Mouse (Mus musculus) left cerebral cortex, adult 8-10 months (tissue): ENCODE data around the gene Slc22a12. TPM values are rescaled to one million over a fixed set of nuclear protein-coding genes. Genes with fewer than 3 reads are reported as not detected.

ENCODE experiments used
- DNase-seq, 2 experiments: peaks; one replicate each; pipeline ENCODE4 v3.0.0; 2022; ENCODE audit warnings: low spot score in 2 of 2
- total RNA-seq, 4 experiments: library from RNA; stranded (reverse); gene quantifications; 2 replicates each; pipeline ENCODE4 v1.2.4; 2022

Gene Slc22a12
- total RNA-seq, 4 experiments from 2014 or later: 0.63 to 0.94 (median 0.69) TPM

DNA sequence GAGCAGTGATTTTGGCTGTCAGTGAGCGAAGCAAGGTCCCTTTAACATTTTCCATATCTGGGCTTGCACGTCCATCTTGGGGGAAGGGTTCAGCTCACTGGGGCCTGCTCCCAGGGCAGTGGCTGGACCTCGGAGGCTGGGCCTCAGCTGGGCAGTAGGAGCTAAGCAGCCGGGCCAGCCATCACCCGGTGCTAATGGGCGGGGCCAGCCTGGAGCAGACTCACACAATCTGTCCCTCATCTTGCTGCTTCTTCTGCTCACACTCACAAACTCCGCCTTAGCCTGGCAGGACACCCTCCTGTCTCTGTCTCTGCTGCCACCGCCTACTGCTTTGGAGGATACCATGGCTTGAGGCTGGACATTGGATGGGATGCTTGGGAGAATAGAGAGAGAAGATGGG, 26.7 kb downstream of the Slc22a12 start:
- no peak for DNase-seq

DNA sequence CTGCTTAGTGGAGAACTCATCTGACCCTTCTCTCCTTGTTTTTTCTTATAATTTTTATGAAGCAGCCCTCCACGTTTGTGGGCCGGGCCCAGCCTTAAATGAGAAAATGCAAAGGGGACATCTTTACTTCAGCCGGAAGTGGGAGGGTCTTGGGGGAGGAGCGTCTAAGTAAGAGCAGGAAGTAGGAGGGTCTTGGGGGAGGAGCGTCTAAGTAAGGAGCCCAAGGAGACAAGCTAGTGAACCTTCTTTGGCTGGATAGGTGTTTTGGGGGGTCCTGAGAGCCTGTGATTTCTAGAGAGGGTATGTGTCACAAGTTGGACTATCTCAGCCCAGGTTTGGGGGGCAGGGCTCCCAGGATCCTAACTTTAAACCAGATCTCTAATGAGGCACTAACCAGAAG, 27.4 kb downstream of the Slc22a12 start:
- no peak for DNase-seq

DNA sequence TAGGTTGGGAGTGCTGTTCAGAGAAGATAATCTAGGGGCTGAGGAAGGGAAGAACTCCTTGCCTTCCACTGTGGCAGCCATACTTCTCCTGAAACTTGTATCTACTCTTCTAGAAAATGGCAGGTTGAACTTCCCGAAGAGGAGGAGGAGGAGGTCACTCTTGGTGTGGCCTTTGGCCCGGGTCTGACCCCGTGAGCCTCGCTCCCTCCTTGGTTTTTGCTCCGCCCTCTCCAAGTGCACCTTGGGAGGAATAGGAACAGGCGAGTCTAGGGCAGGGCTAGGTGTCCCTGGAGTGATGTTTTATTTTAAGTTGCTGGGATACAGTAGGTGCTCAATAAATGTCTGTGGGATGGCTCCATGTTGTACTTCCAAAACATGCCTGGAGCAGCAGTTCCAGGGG, 27.9 kb downstream of the Slc22a12 start:
- DNase-seq: no peak

DNA sequence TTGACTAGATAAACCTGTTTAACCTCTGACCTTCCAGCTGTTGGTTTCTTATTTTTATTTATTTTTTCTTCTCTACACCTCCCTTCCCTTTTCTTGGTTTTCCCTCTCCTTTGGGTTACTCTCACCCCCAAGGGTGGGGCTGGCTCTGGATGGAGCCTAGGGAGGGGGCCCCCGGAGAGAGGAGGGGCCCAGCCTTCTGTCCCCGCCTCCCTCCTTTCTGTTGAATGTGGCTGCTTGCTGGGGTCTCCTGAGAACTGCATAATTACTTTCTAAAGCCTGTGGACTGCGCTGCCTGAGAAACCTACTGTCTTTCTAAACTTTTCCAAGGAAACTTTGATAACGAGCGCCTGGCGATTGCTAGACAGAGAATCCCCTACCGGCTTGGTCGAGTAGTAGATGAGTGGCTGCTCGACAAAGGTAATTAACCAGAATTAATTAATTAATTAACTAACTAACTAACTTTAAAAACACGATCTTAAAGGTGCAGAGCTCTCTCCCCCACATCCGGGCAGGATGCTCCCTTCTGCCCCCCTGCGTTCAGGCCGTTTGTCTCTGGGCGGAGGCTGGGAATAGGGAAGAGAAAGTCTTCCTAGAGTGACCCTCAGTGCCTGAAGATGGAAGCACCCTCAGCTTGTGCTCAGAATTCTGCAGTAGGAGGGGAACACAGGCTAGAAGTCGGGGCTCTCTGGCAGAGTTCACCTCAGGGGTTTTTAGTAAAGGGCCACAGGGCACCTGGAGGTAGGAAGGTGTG, 29.3 kb downstream of the Slc22a12 start:
- no peak for DNase-seq

DNA sequence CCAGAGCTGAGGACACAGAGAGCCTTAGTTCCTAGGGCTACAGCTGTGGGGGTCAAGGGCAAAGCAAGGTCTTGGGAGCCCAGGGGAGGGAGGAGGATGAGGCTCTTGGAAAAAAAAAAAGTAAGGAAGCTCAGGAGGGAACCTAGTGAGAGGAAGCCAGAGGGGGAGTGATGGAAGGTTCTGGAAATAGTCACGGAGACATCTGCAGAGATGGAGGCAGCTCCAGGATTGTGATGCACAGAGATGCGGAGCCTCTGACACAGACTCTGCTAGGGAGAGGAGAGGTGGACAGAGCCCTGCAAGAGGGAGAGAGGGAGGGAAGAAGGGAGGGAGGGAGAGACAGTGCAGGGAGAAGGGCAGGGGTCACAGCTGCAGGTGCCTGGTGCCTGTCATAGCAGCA, 32.3 kb downstream of the Slc22a12 start:
- DNase-seq: no peak

DNA sequence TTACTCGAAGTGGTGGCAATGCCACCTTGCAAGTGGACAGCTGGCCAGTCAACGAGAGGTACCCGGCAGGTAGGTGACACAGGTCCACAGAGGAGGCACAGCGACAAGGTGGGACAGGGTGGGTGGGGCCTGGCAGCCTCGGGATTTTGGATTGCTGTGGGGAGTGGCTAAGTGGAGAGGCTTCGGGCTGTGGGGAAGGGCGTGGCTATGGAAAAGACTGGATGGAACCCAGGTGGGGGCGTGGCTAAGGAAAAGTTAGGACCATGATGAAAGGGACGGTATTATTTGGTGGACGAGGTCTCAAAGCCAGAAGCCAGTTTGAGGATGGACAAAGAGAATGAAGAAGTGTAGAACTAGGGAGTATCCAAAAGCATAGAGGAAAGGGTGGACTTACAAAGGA, 33.0 kb downstream of the Slc22a12 start:
- DNase-seq: no peak

DNA sequence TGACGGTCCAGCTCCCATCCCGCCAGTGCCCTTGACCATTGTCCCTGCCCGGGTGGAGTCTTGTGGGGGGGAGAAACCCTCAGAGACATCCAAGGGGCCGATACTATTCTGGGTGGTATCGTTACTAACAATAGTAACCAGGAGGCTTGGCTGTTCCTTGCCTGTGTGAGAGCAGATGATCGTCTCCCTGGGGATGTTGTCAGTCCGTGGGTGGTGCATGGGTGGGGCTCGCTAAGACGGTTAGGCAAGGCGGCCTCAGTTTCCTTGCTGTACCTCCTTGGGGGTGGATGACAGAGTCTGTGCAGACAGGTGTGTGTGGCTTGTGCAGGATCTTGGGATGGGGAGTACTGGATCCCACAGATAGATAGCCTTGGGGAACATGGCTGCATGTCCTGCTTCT, 35.4 kb downstream of the Slc22a12 start:
- DNase-seq: peak in 1 of 2 experiments; percentile 81

DNA sequence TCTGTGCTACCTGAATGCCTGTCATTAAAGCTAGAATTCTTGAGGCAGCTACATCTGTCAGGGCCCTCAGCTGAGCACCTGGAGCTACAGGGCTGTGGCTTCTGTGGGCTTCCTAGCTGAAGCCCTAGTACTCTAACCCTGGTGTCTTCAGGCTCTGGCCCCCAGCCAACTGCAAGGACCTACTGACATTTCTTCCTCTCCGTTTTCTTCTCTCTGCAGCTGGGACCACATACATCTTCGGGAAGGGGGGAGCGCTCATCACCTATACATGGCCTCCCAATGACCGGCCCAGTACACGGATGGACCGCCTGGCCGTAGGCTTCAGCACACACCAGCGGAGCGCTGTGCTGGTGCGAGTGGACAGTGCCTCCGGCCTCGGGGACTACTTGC, 38.2 kb downstream of the Slc22a12 start:
- DNase-seq: no peak

DNA sequence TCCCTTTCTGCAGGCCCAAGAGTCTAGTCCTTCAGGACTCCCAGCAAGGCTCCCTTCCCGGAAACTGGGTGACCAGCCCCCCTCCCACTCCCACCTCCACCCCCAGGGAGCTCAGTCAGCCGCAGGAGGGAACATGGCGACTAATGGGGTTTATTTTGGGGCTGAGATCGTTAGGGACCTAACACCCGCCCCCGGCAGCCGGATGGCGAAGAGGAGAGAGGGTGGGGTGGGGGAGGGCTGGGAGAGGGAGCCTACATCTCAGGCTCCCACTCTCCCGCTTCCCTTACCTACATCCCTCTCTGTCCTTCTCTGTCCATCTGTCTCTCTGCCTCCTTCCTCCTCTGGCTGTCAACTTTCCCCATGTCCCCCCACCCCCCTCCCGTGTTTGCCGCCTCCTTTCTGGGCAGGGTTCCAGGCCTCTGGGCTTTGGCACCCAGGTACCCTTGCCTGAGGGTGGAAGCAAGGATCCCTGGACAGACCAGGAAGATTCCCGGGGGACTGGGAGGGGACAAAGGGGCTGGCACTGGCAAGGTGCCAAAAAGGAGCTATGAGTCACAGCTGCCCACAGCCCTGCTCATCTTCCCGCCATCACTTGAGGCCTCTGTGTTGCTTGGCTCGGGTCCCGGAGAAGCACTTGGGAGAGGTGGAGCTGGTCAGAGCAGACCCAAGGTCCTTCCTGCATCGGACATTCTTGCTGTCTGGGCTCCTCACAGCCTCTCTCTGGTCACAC, 38.7 kb downstream of the Slc22a12 start:
- peak; percentile 57 to 80 for DNase-seq

DNA sequence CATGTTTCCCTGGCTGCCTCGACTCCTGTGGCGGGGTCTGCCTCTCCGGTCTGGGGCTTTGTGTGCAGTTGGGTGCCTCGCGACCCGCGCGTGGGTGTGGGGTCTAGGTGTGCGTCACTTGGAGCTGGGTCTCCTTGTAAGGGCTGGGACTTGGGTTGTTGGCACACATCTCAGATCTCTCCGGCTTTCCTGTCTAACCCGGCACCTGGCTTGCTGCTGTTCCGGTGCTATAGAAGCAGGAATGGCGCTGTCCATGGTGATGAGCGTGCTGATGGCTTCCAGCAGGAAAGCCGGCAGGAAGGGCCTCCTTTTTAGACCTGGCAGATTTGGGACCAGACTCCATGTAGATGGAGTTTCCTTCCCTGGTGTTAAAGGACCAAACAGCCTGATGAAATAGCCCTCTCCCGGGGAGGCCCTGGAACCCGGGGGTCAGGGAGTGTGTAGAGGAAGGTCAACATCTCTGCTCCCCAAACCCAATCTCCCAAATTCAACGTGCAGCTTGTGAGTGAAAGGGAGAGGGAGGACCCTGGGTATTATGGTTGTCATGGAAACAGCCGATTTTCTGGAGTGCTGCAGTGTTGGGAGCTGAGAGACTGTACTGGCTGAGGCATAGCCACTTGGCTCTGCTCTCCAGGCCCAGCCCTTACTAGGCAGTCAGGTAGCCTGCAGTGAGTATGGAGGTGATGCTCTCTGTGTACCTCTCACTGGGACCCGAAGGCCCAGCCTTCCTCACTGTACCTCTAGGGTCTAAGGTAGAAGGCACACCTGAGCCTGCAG, 40.1 kb downstream of the Slc22a12 start:
- peak in 1 of 2 experiments; percentile 78 for DNase-seq

DNA sequence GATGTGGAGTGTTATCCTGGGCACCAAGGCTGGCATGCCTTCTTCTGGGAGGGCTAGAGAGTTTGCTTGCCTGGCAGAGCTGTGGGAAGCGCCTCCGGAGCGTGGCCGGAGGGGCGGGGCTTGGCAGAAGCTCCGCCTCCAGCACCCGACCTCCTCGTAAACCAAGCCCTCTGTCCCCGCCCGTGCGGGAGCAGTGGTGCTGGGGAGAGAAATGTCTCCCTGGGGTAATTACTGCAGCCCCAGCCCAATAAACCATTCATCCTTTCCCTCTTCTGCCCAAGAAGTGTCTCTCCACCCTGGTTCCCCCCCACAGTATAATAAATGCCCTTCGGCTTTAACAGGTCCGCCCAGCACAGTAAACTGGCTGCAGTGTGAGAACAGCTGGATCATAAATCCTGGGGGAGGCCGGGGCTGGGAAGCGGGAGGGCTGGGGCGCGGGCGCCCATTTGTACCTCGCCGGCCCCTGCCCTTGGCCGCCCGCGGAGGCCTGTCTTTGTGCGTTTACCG, 40.7 kb downstream of the Slc22a12 start:
- peak; percentile 71 to 81 for DNase-seq

DNA sequence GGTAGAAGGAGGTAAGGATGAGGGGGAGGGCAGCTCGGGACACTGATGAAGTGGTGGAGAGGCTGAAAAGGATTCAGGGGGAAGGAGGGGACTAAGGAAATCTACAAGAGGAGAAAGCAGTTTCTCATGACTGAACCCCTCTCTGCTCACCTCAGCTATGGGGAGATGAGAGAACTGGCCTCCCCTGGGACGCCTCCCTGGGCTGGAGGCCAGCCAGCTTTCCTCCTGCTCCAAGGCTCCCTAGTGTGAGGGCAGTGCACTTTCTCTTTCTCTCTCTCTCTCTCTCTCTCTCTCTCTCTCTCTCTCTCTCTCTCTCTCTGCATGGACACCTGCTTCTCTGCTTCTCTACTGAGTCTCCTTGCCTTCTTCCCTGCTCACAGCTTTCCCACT, 42.2 kb downstream of the Slc22a12 start:
- DNase-seq: no peak

DNA sequence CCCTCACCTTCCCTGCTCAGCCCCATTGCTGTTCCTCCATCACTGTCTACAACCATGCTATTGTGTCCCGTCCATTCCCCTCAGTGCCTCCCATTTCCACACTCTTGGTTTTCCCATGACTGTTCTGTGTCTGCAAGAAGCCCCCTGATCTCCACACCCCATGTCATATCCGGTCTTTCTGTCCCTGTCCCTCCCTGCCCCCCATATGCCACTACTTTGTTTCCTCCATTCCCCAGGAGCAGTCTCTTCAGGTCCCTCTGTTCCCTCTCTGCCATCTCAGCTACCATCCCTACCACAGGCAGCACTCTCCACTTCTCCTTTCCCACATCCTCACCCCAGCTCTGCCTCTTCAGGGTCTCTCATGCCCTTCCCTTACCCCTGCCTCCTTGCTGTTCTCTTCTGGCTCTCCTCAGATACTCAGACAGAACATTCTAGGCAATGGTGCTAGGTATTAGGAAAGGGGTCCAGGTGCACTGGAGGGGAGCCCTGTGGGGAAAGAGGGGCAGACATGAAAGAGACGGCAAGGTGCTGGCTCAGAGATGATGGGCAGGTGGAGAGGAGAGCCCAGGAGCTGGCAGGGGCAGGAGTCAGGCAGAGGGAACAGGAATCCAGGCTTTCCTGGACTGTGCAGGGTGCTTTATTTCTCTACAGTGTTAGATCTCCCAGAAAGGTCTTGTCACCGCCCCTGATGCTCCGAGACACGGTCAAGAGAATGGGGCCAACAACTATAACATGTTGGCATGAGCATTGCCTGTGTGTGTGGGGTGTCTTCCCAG, 42.8 kb downstream of the Slc22a12 start:
- no peak for DNase-seq

DNA sequence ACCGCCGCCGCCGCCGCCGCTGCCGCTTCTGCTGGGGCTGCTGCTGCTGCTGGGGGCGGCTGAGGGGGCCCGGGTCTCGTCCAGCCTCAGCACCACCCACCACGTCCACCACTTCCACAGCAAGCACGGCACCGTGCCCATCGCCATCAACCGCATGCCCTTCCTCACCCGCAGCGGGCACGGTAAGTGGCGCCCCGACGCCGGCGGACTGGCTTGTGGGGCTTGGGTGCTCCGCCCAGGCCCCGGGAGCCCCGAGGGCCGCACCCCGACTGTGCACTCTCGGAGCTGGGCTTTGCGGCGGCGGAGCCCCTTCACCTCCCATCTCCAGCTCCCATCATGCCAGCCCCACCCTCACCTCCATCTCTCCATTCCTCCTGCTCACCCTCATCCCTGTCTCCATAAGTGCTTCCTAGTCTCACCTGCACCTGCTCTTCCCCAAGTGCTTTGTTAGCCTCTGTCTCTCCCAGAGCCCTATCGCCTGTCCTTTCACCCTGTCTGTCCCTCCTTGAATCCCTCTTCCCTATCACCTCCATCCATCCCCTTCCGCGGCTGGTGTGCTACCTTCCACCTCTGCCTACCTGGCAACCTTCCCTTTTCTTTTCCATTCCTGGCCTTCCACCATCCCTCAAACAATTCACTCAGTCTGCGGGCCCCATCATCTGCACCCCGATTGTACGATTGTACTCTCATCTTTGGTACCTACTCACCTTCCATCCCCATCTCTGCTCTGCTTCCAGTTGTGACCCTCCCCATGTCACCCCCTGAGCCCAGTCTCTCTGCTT, 44.3 kb downstream of the Slc22a12 start:
- DNase-seq: no peak

DNA sequence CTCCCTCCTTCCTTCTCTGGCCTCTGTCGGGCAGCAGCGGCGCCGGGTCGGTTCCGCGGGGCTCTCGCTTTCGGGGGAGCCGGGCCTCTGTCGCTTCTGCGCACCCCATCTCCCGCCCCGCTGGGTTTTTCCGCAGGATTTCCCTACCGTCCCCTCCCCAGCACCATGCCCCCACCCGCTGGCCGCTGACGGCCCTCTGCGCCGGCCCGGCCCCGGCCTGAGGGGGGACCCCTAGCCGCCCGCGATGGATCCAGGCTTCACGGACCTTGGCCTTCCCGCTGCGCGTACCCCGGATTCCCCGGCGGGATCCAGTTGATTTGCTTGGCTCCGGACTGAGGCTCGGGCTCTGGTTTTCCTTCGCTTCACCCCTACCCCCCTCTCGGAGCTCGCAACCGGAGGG, 45.0 kb downstream of the Slc22a12 start:
- no peak for DNase-seq

DNA sequence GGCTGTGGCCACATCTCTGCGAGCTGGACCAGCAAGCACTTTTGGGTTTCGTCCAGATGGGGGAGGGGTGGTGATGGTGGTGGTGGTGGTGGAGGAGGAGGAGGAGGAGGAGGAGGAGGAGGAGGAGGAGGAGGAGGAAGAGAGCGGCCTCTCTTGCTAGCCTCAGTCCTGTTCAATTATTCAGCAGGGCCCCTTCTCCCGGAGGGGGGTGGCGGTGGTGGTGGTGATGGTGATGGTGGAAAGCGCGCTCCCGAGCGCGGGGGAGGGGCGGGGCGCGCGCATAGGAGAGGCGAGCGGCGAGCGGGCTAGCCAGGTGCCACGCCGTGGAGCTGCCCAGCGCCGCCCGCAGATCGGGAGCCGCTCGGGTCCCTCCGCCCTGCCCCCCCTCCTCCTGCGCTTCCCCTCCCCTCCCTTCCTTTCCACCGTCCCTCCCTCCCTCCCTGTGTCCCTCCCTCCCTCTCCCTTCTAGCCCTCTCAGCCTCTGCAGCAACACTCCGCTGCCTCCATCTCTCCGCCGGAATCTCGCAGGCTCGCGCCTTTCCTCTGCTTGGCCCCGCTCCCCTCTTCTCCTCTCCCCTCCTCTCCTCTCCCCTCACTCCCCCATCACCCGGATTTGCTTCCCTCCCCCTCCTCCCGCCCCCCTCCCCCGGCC, 45.6 kb downstream of the Slc22a12 start:
- DNase-seq: peak in 1 of 2 experiments; percentile 84

DNA sequence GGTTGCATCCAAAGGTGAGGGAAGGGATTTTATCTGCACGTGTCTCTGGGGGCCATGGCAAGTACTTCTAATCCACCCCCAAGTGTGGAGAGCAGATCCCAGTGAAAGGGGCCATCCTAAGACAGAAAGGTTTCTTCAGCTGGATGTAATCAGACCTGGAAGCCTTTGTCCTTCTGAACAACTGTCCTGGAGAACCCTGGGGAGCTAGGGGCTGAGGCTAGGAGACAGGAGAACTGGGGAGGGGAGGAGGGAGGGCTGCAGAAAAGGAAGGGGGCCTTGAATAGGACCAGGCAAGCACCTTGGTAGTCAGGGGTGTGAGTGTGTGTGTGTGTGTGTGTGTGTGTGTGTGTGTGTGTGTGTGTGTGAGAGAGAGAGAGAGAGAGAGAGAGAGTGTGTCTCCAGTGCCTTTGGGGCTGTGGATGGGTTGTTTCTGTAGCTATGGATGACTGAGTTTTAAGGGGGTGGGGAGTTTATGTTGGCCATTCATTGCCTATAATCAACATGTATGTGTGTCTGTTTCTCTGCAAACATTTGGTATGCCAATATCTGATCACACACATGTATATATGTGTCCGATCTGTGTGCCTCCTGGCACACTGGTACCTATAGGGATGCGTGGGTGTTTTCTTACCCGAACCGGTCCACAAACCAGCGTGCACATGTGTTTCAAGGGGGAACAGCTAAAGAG, 46.2 kb downstream of the Slc22a12 start:
- DNase-seq: no peak

DNA sequence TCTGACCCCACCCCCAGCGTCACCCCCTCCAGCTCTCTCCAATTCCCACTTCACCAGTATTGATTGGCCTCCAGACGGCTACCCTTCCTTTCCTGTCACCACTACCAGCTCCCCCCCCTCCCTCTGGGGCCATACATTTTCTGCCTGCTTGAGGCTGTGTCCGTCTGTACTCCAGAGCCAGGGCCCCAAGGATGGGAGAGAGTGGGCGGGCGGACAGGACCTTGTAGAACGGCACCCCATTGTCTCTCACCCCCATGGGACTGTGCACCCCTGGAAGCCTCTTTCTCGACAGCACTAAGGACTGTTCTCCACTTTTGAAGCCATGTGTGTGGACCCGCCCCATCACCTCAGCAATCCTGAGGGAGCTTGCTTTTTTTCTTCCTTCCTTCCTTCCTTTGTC, 47.1 kb downstream of the Slc22a12 start:
- no peak for DNase-seq

DNA sequence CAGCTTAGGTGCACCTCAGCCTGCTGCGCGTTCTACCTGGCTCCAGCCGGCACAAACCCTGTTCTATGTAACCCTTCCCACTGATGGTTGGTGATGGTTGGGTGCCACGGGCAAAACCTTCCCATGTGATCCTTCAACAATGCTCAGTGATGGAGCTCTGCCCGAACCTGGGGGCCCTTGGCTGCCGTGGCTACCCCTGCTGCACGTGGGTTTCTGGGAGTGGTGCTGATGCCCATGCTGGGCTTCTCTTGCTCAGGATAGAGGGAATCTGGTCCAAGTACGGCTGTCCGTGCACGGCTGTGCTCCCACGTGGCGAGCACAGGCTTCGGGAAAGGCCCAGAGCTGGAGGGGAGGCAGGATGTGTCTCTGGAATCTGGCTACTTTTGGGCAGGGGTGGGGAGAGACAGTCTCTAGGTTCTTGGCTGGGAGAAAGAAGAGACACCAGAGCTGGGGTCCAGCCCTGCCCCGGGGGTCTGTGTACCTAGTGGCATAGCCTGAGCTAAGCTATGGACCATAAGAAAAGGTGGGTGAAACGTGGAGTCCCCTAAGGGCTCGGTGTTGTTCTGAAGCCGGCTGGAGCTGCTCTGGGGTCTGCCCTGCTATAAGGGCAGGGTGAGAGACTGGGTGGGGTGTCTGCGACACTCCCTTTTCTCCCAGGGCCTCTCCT, 48.2 kb downstream of the Slc22a12 start:
- no peak for DNase-seq
